Mouse (Mus musculus) CH12.LX (cell line): ENCODE results near the gene Appl2. TPM values are rescaled to one million over a fixed set of nuclear protein-coding genes. Genes with fewer than 3 reads are reported as not detected.

ENCODE experiments used
- DNase-seq: peaks from one replicate; pipeline ENCODE4 v3.0.0-alpha.2; 2013; ENCODE audit errors: extremely low read depth
- H3K27ac ChIP-seq: 2 replicates; pipeline ENCODE4 v1.5.1; 2012; ENCODE audit warnings: low read depth, mild to moderate bottlenecking, control low read depth, moderate library complexity; ENCODE audit not compliant: insufficient read depth
- H3K27me3 ChIP-seq: replicated peaks from 2 replicates; pipeline ENCODE3; 2012; ENCODE audit warnings: inconsistent platforms
- H3K36me3 ChIP-seq, 2 experiments: replicated peaks in 1 of 2; 2 replicates each; pipeline versions ENCODE3 to v1.6.1; 2012; ENCODE audit warnings: inconsistent platforms in 1 of 2, low read length in 1 of 2, mild to moderate bottlenecking in 1 of 2, mixed read lengths in 1 of 2, moderate library complexity in 1 of 2; ENCODE audit not compliant: control insufficient read depth in 1 of 2, insufficient read depth in 1 of 2
- H3K4me1 ChIP-seq, 2 experiments: 2 replicates each; pipeline ENCODE4 v1.6.1; 2012; ENCODE audit warnings: inconsistent platforms in 1 of 2, moderate library complexity in 1 of 2; ENCODE audit not compliant: insufficient read depth in 2 of 2, control insufficient read depth in 1 of 2
- H3K4me2 ChIP-seq: 2 replicates; pipeline ENCODE4 v1.6.1; 2012; ENCODE audit warnings: low read depth, mild to moderate bottlenecking, control low read depth; ENCODE audit not compliant: poor library complexity, insufficient read depth, severe bottlenecking
- H3K4me3 ChIP-seq, 3 experiments: fragments of 150-350 bp in 1 of 3; sonication (generic) in 1 of 3; replicated peaks in 1 of 3; 2 replicates each; pipeline versions ENCODE3 to v1.5.1; 2011 to 2012; ENCODE audit warnings: low read depth in 2 of 3, low read length in 2 of 3, mild to moderate bottlenecking in 2 of 3, moderate library complexity in 2 of 3, control low read depth in 1 of 3, improper control_type of control experiment in 1 of 3, inconsistent platforms in 1 of 3, mixed read lengths in 1 of 3; ENCODE audit not compliant: poor library complexity in 1 of 3
- H3K79me2 ChIP-seq: replicated peaks from 2 replicates; pipeline ENCODE4 v1.6.1; 2012; ENCODE audit warnings: mild to moderate bottlenecking, moderate library complexity; ENCODE audit not compliant: control insufficient read depth, poor library complexity, insufficient read depth, severe bottlenecking; ENCODE audit errors: extremely low read depth
- H3K9ac ChIP-seq: 2 replicates; pipeline ENCODE4 v1.6.1; 2012; ENCODE audit warnings: low read depth, mild to moderate bottlenecking, control low read depth, moderate library complexity; ENCODE audit not compliant: insufficient read depth
- H3K9me3 ChIP-seq: replicated peaks from 2 replicates; pipeline ENCODE3; 2012; ENCODE audit warnings: low read length, inconsistent platforms, mixed read lengths
- CTCF ChIP-seq, 2 experiments: IDR thresholded peaks in 1 of 2; conservative IDR thresholded peaks in 1 of 2; 2 replicates each; pipeline ENCODE4 v1.5.1; 2011 to 2012; ENCODE audit warnings: low read depth in 2 of 2, low read length in 2 of 2, improper control_type of control experiment in 1 of 2, inconsistent platforms in 1 of 2, mild to moderate bottlenecking in 1 of 2, moderate library complexity in 1 of 2
- ETS1 ChIP-seq: conservative IDR thresholded peaks from 2 replicates; pipeline ENCODE4 v1.6.1; 2012; ENCODE audit warnings: low read depth, mild to moderate bottlenecking, inconsistent platforms, low read length, improper control_type of control experiment, moderate library complexity
- IRF4 ChIP-seq: IDR thresholded peaks from 2 replicates; pipeline ENCODE4 v1.6.1; 2014; ENCODE audit warnings: low read depth, mild to moderate bottlenecking, inconsistent platforms, low read length, improper control_type of control experiment
- KAT2A ChIP-seq: IDR thresholded peaks from 2 replicates; pipeline ENCODE4 v1.6.1; 2012; ENCODE audit warnings: low read length, improper control_type of control experiment, inconsistent platforms; ENCODE audit not compliant: insufficient replicate concordance
- MYC ChIP-seq: IDR thresholded peaks from 2 replicates; pipeline ENCODE4 v1.6.1; 2011; ENCODE audit warnings: low read depth, mild to moderate bottlenecking, improper control_type of control experiment, low read length
- NELFE ChIP-seq: IDR thresholded peaks from 2 replicates; pipeline ENCODE4 v1.6.1; 2011; ENCODE audit warnings: low read depth, low read length, improper control_type of control experiment
- NRF1 ChIP-seq: IDR thresholded peaks from 2 replicates; pipeline ENCODE4 v1.6.1; 2014; ENCODE audit warnings: low read depth, mild to moderate bottlenecking, inconsistent platforms, low read length, improper control_type of control experiment, moderate library complexity
- RAD21 ChIP-seq: IDR thresholded peaks from 2 replicates; pipeline ENCODE4 v1.6.1; 2011; ENCODE audit warnings: low read depth, mild to moderate bottlenecking, low read length, improper control_type of control experiment, moderate library complexity
- SMC3 ChIP-seq: IDR thresholded peaks from 2 replicates; pipeline ENCODE4 v1.6.1; 2011; ENCODE audit warnings: low read depth, low read length, improper control_type of control experiment
- UBTF ChIP-seq: IDR thresholded peaks from 2 replicates; pipeline ENCODE4 v1.6.1; 2012; ENCODE audit warnings: low read depth, mild to moderate bottlenecking, inconsistent platforms, low read length, improper control_type of control experiment, moderate library complexity
- ZNF384 ChIP-seq: IDR thresholded peaks from 2 replicates; pipeline ENCODE4 v1.6.1; 2012; ENCODE audit warnings: low read depth, low read length, improper control_type of control experiment, inconsistent platforms
- dilution Hi-C: fragments of 300-500 bp; cut with MboI; formaldehyde crosslinking; loops from 2 replicates; pipeline ENCODE4 v1.14.3; 2020; ENCODE audit warnings: low sequenced_read_pairs; ENCODE audit not compliant: extremely low pct_unique_long_range_greater_than_20kb, extremely low pct_ligation_motif_present
- in situ Hi-C: fragments of 300-500 bp; cut with MboI; formaldehyde crosslinking; loops from 3 replicates; pipeline ENCODE4 v1.14.3; 2019; ENCODE audit warnings: low sequenced_read_pairs, low pct_ligation_motif_present, low pct_unique_long_range_greater_than_20kb, mixed read lengths
- polyA plus RNA-seq: library from polyadenylated mRNA; unstranded; fragments of >175 nt; gene quantifications from 2 replicates; pipeline ENCODE4 v1.2.1, GENCODE M21; 2012; ENCODE audit warnings: low read depth; ENCODE audit not compliant: insufficient read length
- total RNA-seq, 2 experiments: library from RNA; depleted of rRNA; stranded (reverse); fragments of 300-350 nt in 1 of 2; fragments of >200 nt in 1 of 2; gene quantifications; 2 replicates each; pipeline ENCODE4 v1.2.3; 2012 to 2014

Gene Appl2
- total and polyA plus RNA-seq, 3 experiments = 11.9 to 15.8 (median 13.5) TPM

- no peak overlapping the region for H3K4me3 ChIP-seq
- dilution Hi-C loops = no loop called here
- no peak for DNase-seq
- TF ChIP-seq NELFE (no peak), NRF1 (peak; percentile 81), MYC (no peak), IRF4 (no peak), ZNF384 (no peak), KAT2A (no peak), UBTF (no peak)
- no peak overlapping the region for H3K27ac ChIP-seq
- H3K36me3 ChIP-seq = no peaks in the 10 kb centered on the region
- H3K9ac ChIP-seq = no peak overlapping the region
- in situ Hi-C loops = no loop called here
- H3K4me2 ChIP-seq = no peak overlapping the region
- no peaks in the 10 kb centered on the region for H3K79me2 ChIP-seq
- no peaks in the 10 kb centered on the region for H3K9me3 ChIP-seq
- H3K27me3 ChIP-seq = no peaks in the 10 kb centered on the region
- H3K4me1 ChIP-seq = peaks cover 0 to 18% of the 10 kb centered on the region in 2 experiments; a peak in 2 of 4 replicates
Measured at GRCm38 (mm10) chr10:83661925-83662324, 13.4 kb upstream of the Appl2 start.

- dilution Hi-C loops = no loop called here
- Histone ChIP-seq H3K27me3 (no peaks in the 10 kb centered on the region), H3K27ac (no peak overlapping the region), H3K36me3 (no peaks in the 10 kb centered on the region), H3K9ac (no peak overlapping the region), H3K4me3 (no peak overlapping the region), H3K4me2 (no peak overlapping the region), H3K9me3 (no peaks in the 10 kb centered on the region), H3K4me1 (peaks cover 0 to 18% of the 10 kb centered on the region in 2 experiments; a peak in 2 of 4 replicates), H3K79me2 (no peaks in the 10 kb centered on the region)
- DNase-seq = no peak
- in situ Hi-C loops = no loop called here
- TF ChIP-seq CTCF (conservative IDR thresholded peaks at IDR 0.05 in 1 of 2, IDR thresholded peaks at IDR 0.05 in 1 of 2; ENCODE audit: low read depth in 2 of 2, low read length in 2 of 2) (peak in 1 of 2 experiments; percentile 41; a peak in 2 of 4 replicates), RAD21 (peak; percentile 13), ETS1 (no peak)
Measured at GRCm38 (mm10) chr10:83660605-83661004, 12.1 kb upstream of the Appl2 start.

GRCm38 (mm10) chr10:83654591-83654990 is 6.1 kb upstream of the Appl2 start:
- dilution Hi-C loops = no loop called here
- Histone ChIP-seq H3K36me3 (no peaks in the 10 kb centered on the region), H3K9me3 (no peaks in the 10 kb centered on the region), H3K79me2 (no peaks in the 10 kb centered on the region), H3K4me1 (peaks cover 0 to 35% of the 10 kb centered on the region in 2 experiments; a peak in 2 of 4 replicates), H3K9ac (no peak overlapping the region), H3K4me2 (no peak overlapping the region), H3K27ac (no peak overlapping the region), H3K27me3 (no peaks in the 10 kb centered on the region), H3K4me3 (no peak overlapping the region)
- TF ChIP-seq CTCF (conservative IDR thresholded peaks at IDR 0.05 in 1 of 2, IDR thresholded peaks at IDR 0.05 in 1 of 2; ENCODE audit: low read depth in 2 of 2, low read length in 2 of 2) = no peak
- TF ChIP-seq SMC3 = no peak
- TF ChIP-seq UBTF = no peak
- DNase-seq = no peak
- in situ Hi-C loops = no loop called here
